Mouse (Mus musculus) ES-Bruce4 (cell line): ENCODE results near the gene Ugt2b36. TPM values are rescaled to one million over a fixed set of nuclear protein-coding genes. Genes with fewer than 3 reads are reported as not detected.
"Not testable (repeated sequence)": the region's sequence is repeated elsewhere in the genome, so short reads cannot be mapped to it uniquely, and the experiment has no call there.

ENCODE experiments used
- H3K27ac ChIP-seq: 2 replicates; pipeline ENCODE4 v1.5.1; 2012; ENCODE audit warnings: low read length, inconsistent platforms; ENCODE audit not compliant: insufficient read depth
- H3K27me3 ChIP-seq: 2 replicates; pipeline ENCODE4 v1.6.1; 2012; ENCODE audit warnings: mild to moderate bottlenecking, low read length, inconsistent platforms; ENCODE audit not compliant: control insufficient read depth, poor library complexity, insufficient read depth, severe bottlenecking
- H3K36me3 ChIP-seq: 2 replicates; pipeline ENCODE4 v1.6.1; 2012; ENCODE audit warnings: inconsistent platforms, mild to moderate bottlenecking, low read length, moderate library complexity; ENCODE audit not compliant: control insufficient read depth, poor library complexity, insufficient read depth, severe bottlenecking
- H3K4me1 ChIP-seq: one replicate; pipeline ENCODE4 v1.8.1; 2011; ENCODE audit warnings: low read length; ENCODE audit not compliant: control insufficient read depth, insufficient read depth
- H3K4me3 ChIP-seq: 2 replicates; pipeline ENCODE4 v1.5.1; 2011; ENCODE audit warnings: low read depth, mild to moderate bottlenecking, low read length
- H3K9ac ChIP-seq: 2 replicates; pipeline ENCODE4 v1.6.1; 2012; ENCODE audit warnings: low read depth, mild to moderate bottlenecking, inconsistent platforms; ENCODE audit not compliant: poor library complexity, severe bottlenecking
- H3K9me3 ChIP-seq: replicated peaks from 2 replicates; pipeline ENCODE4 v1.6.1; 2012; ENCODE audit warnings: mild to moderate bottlenecking, low read length, inconsistent platforms; ENCODE audit not compliant: control insufficient read depth, poor library complexity, insufficient read depth, severe bottlenecking
- CTCF ChIP-seq: IDR thresholded peaks from one replicate; pipeline ENCODE4 v1.8.1; 2011; ENCODE audit warnings: low read depth, low read length
- EP300 ChIP-seq: IDR thresholded peaks from 2 replicates; pipeline ENCODE4 v1.6.1; 2011; ENCODE audit warnings: low read depth, low read length; ENCODE audit not compliant: insufficient read depth
- POLR2A ChIP-seq: IDR thresholded peaks from one replicate; pipeline ENCODE4 v1.8.1; 2011; ENCODE audit warnings: low read length; ENCODE audit not compliant: insufficient read depth
- polyA plus RNA-seq: library from polyadenylated mRNA; stranded (reverse); fragments of >200 nt; gene quantifications from 2 replicates; pipeline ENCODE4 v1.2.4, GENCODE M21; 2011; ENCODE audit warnings: low read depth; ENCODE audit not compliant: missing spikeins, insufficient read depth, insufficient read length

Ugt2b36 gene
- not detected in 2 replicates for polyA plus RNA-seq

DNA sequence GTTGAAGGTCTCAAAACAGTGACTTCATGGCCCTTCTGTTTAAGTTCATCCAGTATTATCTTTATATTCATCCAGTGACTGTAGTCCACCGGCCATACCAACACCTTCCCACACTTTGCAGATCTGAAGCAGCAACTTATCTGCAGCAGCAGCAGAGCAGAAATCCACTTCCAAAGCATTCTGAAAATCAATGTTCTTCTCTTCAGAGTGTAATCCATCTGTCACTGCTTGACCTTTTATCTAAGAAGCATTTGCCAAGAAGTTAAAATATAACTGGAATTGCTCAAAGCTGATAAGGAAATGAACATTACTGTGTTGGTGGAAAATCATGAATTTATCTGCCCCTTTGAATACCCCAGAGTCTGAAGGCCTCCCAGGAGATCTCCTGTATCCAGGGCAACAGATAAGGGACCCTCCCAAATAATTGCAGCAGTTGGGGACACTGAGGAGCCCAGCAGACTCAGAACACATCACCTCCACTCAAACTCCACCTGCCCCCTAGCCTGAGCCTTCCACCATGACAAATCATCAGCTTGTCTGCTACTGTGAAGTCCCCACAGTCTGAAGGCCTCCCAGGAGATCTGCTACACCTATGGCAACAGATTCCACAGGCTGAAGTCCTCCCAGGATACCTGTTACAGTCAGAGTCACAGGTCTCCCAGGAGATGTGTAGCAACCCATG is at the start of gene Ugt2b36:
Gene Ugt2b36, minus strand, starts transcription at position 210 of the 682 bp plus-strand sequence.
- Histone ChIP-seq H3K4me3 (no peak within 1 kb of the TSS), H3K4me1 (no peaks in the 10 kb centered on the region)

DNA sequence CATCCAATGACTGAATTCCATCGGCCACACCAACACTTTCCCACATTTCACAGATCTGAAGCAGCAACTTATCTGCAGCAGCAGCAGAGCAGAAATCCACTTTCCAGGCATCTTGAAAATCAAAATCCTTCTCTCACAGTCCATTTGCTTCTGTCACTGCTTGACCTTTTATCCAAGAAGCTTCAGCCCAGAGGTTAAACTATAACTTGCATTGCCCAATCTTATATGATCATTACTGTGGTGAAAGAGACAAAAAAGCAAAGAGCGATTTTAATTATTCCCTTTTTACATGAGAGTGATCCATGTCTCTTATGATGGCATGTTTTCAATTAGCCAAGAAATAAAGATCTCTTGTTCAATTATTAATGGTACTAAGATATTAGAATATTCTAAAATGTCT is 47.8 kb upstream of the Ugt2b36 start, which contains the start of gene Ugt2b5:
Gene Ugt2b5, minus strand, starts transcription at position 123 of the 400 bp plus-strand sequence.
- not testable (repeated sequence) for H3K36me3 ChIP-seq, H3K4me1 ChIP-seq, H3K27ac ChIP-seq, H3K27me3 ChIP-seq, H3K9ac ChIP-seq, H3K9me3 ChIP-seq, H3K4me3 ChIP-seq

More for the DNA sequence above, at the start of gene Ugt2b36:
- Histone ChIP-seq H3K9ac (no peak within 1 kb of the TSS), H3K36me3 (no peaks in the 10 kb centered on the region), H3K27ac (no peak within 1 kb of the TSS), H3K27me3 (no peaks in the 10 kb centered on the region), H3K9me3 (no peaks in the 10 kb centered on the region)
- TF ChIP-seq EP300 (no peak), POLR2A (no peak)

DNA sequence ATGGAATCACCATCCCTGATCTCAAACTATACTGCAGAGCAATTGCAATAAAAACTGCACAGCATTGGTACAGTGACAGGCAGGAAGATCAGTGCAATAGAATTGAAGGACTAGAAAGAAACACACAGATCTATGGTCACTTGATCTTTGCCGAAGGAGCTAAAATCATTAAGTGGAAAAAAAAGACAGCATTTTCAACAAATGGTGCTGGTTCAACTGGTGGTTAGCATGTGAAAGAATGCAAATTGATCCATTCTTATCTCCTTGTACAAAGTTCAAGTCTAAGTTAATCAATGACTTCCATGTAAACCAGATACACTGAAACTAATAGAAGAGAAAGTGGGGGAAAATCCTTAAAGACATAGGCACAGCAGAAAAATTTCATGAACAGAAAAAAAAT is 11.3 kb upstream of the Ugt2b36 start:
- not testable (repeated sequence) for H3K27ac ChIP-seq, H3K9me3 ChIP-seq, H3K4me1 ChIP-seq, H3K36me3 ChIP-seq, H3K27me3 ChIP-seq, H3K9ac ChIP-seq, H3K4me3 ChIP-seq

DNA sequence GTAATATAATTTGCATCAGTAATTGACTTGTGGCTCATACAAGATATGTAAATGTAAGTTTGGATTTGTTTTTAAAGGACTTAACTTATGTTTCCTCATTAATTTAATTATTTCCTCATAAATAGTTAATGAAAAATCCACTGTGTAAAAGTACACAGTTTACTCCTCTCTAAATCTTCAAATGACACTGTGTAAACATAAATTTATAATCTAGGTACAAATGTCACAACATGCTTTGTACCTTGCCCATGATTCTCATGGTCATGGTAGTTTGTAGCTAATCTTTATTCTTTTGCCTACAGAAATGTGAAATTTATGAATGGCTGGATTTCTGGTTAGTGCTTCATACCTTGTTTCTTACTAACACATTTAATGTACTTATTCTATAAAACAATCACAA is 1.2 kb downstream of the Ugt2b36 start:
- H3K4me3 ChIP-seq, result no peak overlapping the region
- no peak overlapping the region for H3K9ac ChIP-seq
- no peaks in the 10 kb centered on the region for H3K9me3 ChIP-seq
- TF ChIP-seq EP300, result no peak
- TF ChIP-seq CTCF, result no peak
- TF ChIP-seq POLR2A, result no peak
- H3K27ac ChIP-seq, result no peak overlapping the region
- H3K27me3 ChIP-seq, result no peaks in the 10 kb centered on the region
- H3K36me3 ChIP-seq, result no peaks in the 10 kb centered on the region
- H3K4me1 ChIP-seq, result no peaks in the 10 kb centered on the region

DNA sequence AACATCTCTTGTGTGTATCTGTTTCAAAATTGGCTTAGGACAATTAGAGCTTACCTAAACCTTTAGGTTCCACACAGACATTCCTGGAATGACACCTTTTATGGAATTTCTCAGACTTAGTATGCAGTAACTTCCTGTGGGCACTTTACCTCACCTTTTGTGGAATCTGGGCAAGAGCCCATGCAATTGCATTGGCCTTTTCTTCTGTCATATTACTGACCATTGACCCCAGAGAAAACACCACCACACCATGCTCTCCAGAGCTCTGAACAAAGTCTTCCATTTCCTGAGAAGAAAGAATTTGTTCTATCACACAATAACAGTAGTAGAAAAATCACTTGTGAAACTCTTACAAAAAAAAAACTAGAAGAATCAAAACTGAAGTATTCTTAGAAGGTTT is 3.1 kb downstream of the Ugt2b36 start:
- TF ChIP-seq EP300, result no peak
- no peak for TF ChIP-seq CTCF
- TF ChIP-seq POLR2A, result no peak
- Histone ChIP-seq H3K36me3 (no peaks in the 10 kb centered on the region), H3K9me3 (no peaks in the 10 kb centered on the region), H3K27me3 (no peaks in the 10 kb centered on the region), H3K4me1 (no peaks in the 10 kb centered on the region), H3K4me3 (no peak overlapping the region), H3K9ac (no peak overlapping the region), H3K27ac (no peak overlapping the region)

DNA sequence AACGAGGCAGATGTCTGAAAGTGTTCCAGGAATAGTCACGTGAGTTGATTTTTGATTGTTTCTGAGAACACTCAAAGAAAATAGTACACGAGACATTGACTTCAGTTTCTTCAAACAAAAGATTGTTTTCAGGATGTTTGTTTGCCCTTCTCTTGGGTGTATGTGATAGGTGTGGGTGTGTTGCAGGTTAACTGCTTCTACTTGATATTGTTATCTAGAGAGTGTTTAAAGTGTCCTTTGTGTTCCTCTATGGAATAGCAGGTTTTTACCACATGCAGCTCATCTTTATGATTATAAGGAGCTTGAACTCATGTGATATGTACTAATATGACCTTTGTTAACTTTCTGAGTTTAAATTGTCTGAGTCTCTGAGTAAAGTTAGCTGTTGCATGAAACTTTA is 6.1 kb downstream of the Ugt2b36 start:
- no peak overlapping the region for H3K9ac ChIP-seq
- H3K4me3 ChIP-seq, result no peak overlapping the region
- H3K36me3 ChIP-seq, result no peaks in the 10 kb centered on the region
- no peaks in the 10 kb centered on the region for H3K27me3 ChIP-seq
- H3K9me3 ChIP-seq, result no peaks in the 10 kb centered on the region
- no peaks in the 10 kb centered on the region for H3K4me1 ChIP-seq
- H3K27ac ChIP-seq, result no peak overlapping the region
- TF ChIP-seq CTCF, result no peak
- no peak for TF ChIP-seq POLR2A
- TF ChIP-seq EP300, result no peak

DNA sequence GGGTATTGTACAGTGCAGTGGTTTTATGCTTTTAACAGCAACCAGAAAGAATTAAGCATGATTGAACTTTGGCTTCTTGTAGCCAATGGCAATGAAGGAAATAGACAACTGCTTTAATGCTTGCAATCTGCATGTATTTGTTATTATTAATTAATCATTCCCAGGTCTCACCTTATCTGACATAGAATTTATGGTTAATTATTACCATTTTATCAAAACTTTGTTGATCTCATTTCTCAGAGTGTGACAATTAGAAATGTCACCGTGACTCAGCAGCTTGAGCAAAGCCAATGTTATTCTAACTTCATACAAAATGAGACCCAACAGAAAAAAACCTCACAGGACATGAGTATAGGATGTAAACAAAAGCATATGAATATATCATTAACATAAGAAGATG is 61.7 kb downstream of the Ugt2b36 start:
- no peak for TF ChIP-seq CTCF
- TF ChIP-seq EP300, result no peak
- no peak for TF ChIP-seq POLR2A
- H3K36me3 ChIP-seq, result no peaks in the 10 kb centered on the region
- H3K9ac ChIP-seq, result no peak overlapping the region
- no peaks in the 10 kb centered on the region for H3K9me3 ChIP-seq
- no peak overlapping the region for H3K4me3 ChIP-seq
- no peaks in the 10 kb centered on the region for H3K4me1 ChIP-seq
- no peak overlapping the region for H3K27ac ChIP-seq
- H3K27me3 ChIP-seq, result no peaks in the 10 kb centered on the region
